Mouse (Mus musculus): Measurements from ENCODE around the gene Nxnl1. TPM values are rescaled to one million over a fixed set of nuclear protein-coding genes. Genes with fewer than 3 reads are reported as not detected.
A peak's percentile ranks its signal among the peaks of the same experiment; 100 is the strongest.

Gene Nxnl1
- total RNA-seq, 1 experiment: not detected

- Histone ChIP-seq H3K27ac (ENCODE audit: insufficient read depth, low read depth, low read length, poor library complexity, severe bottlenecking) (peak within 1 kb of the TSS; percentile 68), H3K9me3 (ENCODE audit: control insufficient read depth, insufficient read depth, low read depth, low read length) (no peaks in the 10 kb centered on the region), H3K4me3 (ENCODE audit: insufficient read depth in 1 of 2, low read depth in 1 of 2, low read length in 2 of 2, poor library complexity in 1 of 2, severe bottlenecking in 1 of 2) (peak within 1 kb of the TSS; percentile 82 to 86), H3K9ac (ENCODE audit: insufficient read depth, low read depth, low read length, poor library complexity, severe bottlenecking) (peak within 1 kb of the TSS; percentile 90), H3K4me1 (ENCODE audit: control insufficient read depth in 2 of 2, insufficient read depth in 2 of 2, low read length in 2 of 2, poor library complexity in 1 of 2) (peaks cover 0 to 10% of the 10 kb centered on the region in 2 experiments; a peak in 1 of 4 replicates), H3K36me3 (ENCODE audit: control insufficient read depth, insufficient read depth, low read length, poor library complexity, severe bottlenecking) (peaks cover 4% of the 10 kb centered on the region; the same call in 1 of the 2 replicates)
- peak; percentile 91 for DNase-seq (ENCODE audit: low read depth, low spot score)
- in situ Hi-C loops (cut with MboI; ENCODE audit: low sequenced_read_pairs in 2 of 2, unreplicated experiment in 2 of 2): no loop called here
- TF ChIP-seq CHD2 (IDR thresholded peaks at IDR 0.05; ENCODE audit: low read depth, low read length): no peak
- TF ChIP-seq HCFC1 (IDR thresholded peaks at IDR 0.05; ENCODE audit: borderline replicate concordance, insufficient read depth, low read length): peak; percentile 66
- TF ChIP-seq ZNF384 (IDR thresholded peaks at IDR 0.05; ENCODE audit: low read depth, low read length): no peak
- TF ChIP-seq ZC3H11A (IDR thresholded peaks at IDR 0.05; ENCODE audit: borderline replicate concordance, low read depth, low read length): no peak
- no peak for TF ChIP-seq MAFK (IDR thresholded peaks at IDR 0.05; ENCODE audit: insufficient read depth, low read depth, low read length)
Measured at GRCm38 (mm10) chr8:71591471-71592373, 25.3 kb upstream of the Nxnl1 start, which contains the start of gene Pgls. Gene Pgls, plus strand, starts transcription at chr8:71592176.

GRCm38 (mm10) chr8:71591017-71591416 lies 24.6 kb upstream of the Nxnl1 start:
- no peak for TF ChIP-seq HCFC1 (IDR thresholded peaks at IDR 0.05; ENCODE audit: borderline replicate concordance, insufficient read depth, low read length)
- no peak for TF ChIP-seq ZC3H11A (IDR thresholded peaks at IDR 0.05; ENCODE audit: borderline replicate concordance, low read depth, low read length)
- no peak for TF ChIP-seq MAFK (IDR thresholded peaks at IDR 0.05; ENCODE audit: insufficient read depth, low read depth, low read length)
- TF ChIP-seq CHD2 (IDR thresholded peaks at IDR 0.05; ENCODE audit: low read depth, low read length): no peak
- no peak for TF ChIP-seq ZNF384 (IDR thresholded peaks at IDR 0.05; ENCODE audit: low read depth, low read length)
- Histone ChIP-seq H3K4me1 (ENCODE audit: control insufficient read depth in 2 of 2, insufficient read depth in 2 of 2, low read length in 2 of 2, poor library complexity in 1 of 2) (peaks cover 0 to 10% of the 10 kb centered on the region in 2 experiments; a peak in 1 of 4 replicates), H3K4me3 (ENCODE audit: insufficient read depth in 1 of 2, low read depth in 1 of 2, low read length in 2 of 2, poor library complexity in 1 of 2, severe bottlenecking in 1 of 2) (peak overlapping the region in 1 of 2 experiments; percentile 86; a peak in 2 of 4 replicates), H3K27ac (ENCODE audit: insufficient read depth, low read depth, low read length, poor library complexity, severe bottlenecking) (no peak overlapping the region), H3K9me3 (ENCODE audit: control insufficient read depth, insufficient read depth, low read depth, low read length) (no peaks in the 10 kb centered on the region), H3K36me3 (ENCODE audit: control insufficient read depth, insufficient read depth, low read length, poor library complexity, severe bottlenecking) (peaks cover 6% of the 10 kb centered on the region; the same call in 1 of the 2 replicates), H3K9ac (ENCODE audit: insufficient read depth, low read depth, low read length, poor library complexity, severe bottlenecking) (0 out of 2 replicates have a peak overlapping the region, but pooled peaks have one; percentile 79)
- in situ Hi-C loops (cut with MboI; ENCODE audit: low sequenced_read_pairs in 2 of 2, unreplicated experiment in 2 of 2): no loop called here
- DNase-seq (ENCODE audit: low read depth, low spot score): no peak

- TF ChIP-seq ZNF384 (IDR thresholded peaks at IDR 0.05; ENCODE audit: low read depth, low read length): no peak
- no peak for TF ChIP-seq CHD2 (IDR thresholded peaks at IDR 0.05; ENCODE audit: low read depth, low read length)
- no peak for TF ChIP-seq MAFK (IDR thresholded peaks at IDR 0.05; ENCODE audit: insufficient read depth, low read depth, low read length)
- TF ChIP-seq HCFC1 (IDR thresholded peaks at IDR 0.05; ENCODE audit: borderline replicate concordance, insufficient read depth, low read length): no peak
- TF ChIP-seq ZC3H11A (IDR thresholded peaks at IDR 0.05; ENCODE audit: borderline replicate concordance, low read depth, low read length): no peak
- no peak for DNase-seq (ENCODE audit: low read depth, low spot score)
- H3K4me1 ChIP-seq (ENCODE audit: control insufficient read depth in 2 of 2, insufficient read depth in 2 of 2, low read length in 2 of 2, poor library complexity in 1 of 2): peaks cover 0 to 11% of the 10 kb centered on the region in 2 experiments; a peak in 1 of 4 replicates
- H3K9ac ChIP-seq (ENCODE audit: insufficient read depth, low read depth, low read length, poor library complexity, severe bottlenecking): no peak overlapping the region
- no peaks in the 10 kb centered on the region for H3K9me3 ChIP-seq (ENCODE audit: control insufficient read depth, insufficient read depth, low read depth, low read length)
- H3K4me3 ChIP-seq (ENCODE audit: insufficient read depth in 1 of 2, low read depth in 1 of 2, low read length in 2 of 2, poor library complexity in 1 of 2, severe bottlenecking in 1 of 2): no peak overlapping the region
- peaks cover 17% of the 10 kb centered on the region; the same call in 1 of the 2 replicates for H3K36me3 ChIP-seq (ENCODE audit: control insufficient read depth, insufficient read depth, low read length, poor library complexity, severe bottlenecking)
- in situ Hi-C loops (cut with MboI; ENCODE audit: low sequenced_read_pairs in 2 of 2, unreplicated experiment in 2 of 2): no loop called here
- no peak overlapping the region for H3K27ac ChIP-seq (ENCODE audit: insufficient read depth, low read depth, low read length, poor library complexity, severe bottlenecking)
Measured at GRCm38 (mm10) chr8:71588762-71589161, 22.4 kb upstream of the Nxnl1 start.

GRCm38 (mm10) chr8:71586891-71587290 lies 20.5 kb upstream of the Nxnl1 start:
- no peak overlapping the region for H3K4me3 ChIP-seq (ENCODE audit: insufficient read depth in 1 of 2, low read depth in 1 of 2, low read length in 2 of 2, poor library complexity in 1 of 2, severe bottlenecking in 1 of 2)
- peaks cover 0 to 7% of the 10 kb centered on the region in 2 experiments; a peak in 1 of 4 replicates for H3K4me1 ChIP-seq (ENCODE audit: control insufficient read depth in 2 of 2, insufficient read depth in 2 of 2, low read length in 2 of 2, poor library complexity in 1 of 2)
- H3K27ac ChIP-seq (ENCODE audit: insufficient read depth, low read depth, low read length, poor library complexity, severe bottlenecking): no peak overlapping the region
- in situ Hi-C loops (cut with MboI; ENCODE audit: low sequenced_read_pairs in 2 of 2, unreplicated experiment in 2 of 2): no loop called here
- H3K9ac ChIP-seq (ENCODE audit: insufficient read depth, low read depth, low read length, poor library complexity, severe bottlenecking): no peak overlapping the region
- no peak for DNase-seq (ENCODE audit: low read depth, low spot score)
- H3K9me3 ChIP-seq (ENCODE audit: control insufficient read depth, insufficient read depth, low read depth, low read length): no peaks in the 10 kb centered on the region
- peaks cover 13% of the 10 kb centered on the region; the same call in 1 of the 2 replicates for H3K36me3 ChIP-seq (ENCODE audit: control insufficient read depth, insufficient read depth, low read length, poor library complexity, severe bottlenecking)
- TF ChIP-seq CHD2 (IDR thresholded peaks at IDR 0.05; ENCODE audit: low read depth, low read length) (no peak), HCFC1 (IDR thresholded peaks at IDR 0.05; ENCODE audit: borderline replicate concordance, insufficient read depth, low read length) (no peak), ZNF384 (IDR thresholded peaks at IDR 0.05; ENCODE audit: low read depth, low read length) (no peak), MAFK (IDR thresholded peaks at IDR 0.05; ENCODE audit: insufficient read depth, low read depth, low read length) (no peak), ZC3H11A (IDR thresholded peaks at IDR 0.05; ENCODE audit: borderline replicate concordance, low read depth, low read length) (no peak)
